Mouse (Mus musculus) CH12F3 (cell line): ENCODE data around the gene Pced1b.

ENCODE experiments used
- in situ Hi-C: fragments of 300-500 bp; cut with MboI; formaldehyde crosslinking; loops from 2 replicates; pipeline ENCODE4 v1.14.3; 2020; ENCODE audit warnings: low sequenced_read_pairs

Pced1b gene

GRCm38 (mm10) chr15:97424961-97425360 lies 178.1 kb downstream of the Pced1b start:
- in situ Hi-C loops = no loop called here

GRCm38 (mm10) chr15:97429201-97429900 lies 182.4 kb downstream of the Pced1b start:
- in situ Hi-C loops = no loop called here

- in situ Hi-C loops = no loop called here
These were observed 184.6 kb downstream of the Pced1b start for GRCm38 (mm10) chr15:97431533-97431932.

- in situ Hi-C loops = no loop called here
These were observed 185.3 kb downstream of the Pced1b start for GRCm38 (mm10) chr15:97432221-97432620.
